Mouse (Mus musculus) midbrain, embryonic 13.5 days (tissue): ENCODE measurements around the gene Zdhhc12. TPM values are rescaled to one million over a fixed set of nuclear protein-coding genes. Genes with fewer than 3 reads are reported as not detected.
"Not testable (repeated sequence)": the region's sequence is repeated elsewhere in the genome, so short reads cannot be mapped to it uniquely, and the experiment has no call there.

Source experiments
- ATAC-seq: fragments of 200-750 bp; cut with Nextera tagmentation; 2 replicates; pipeline ENCODE4 v1.8.0; 2017; ENCODE audit warnings: mild to moderate bottlenecking, moderate TSS enrichment, moderate library complexity
- H3K27ac ChIP-seq: fragments of 300-500 bp; sonication (generic); 2 replicates; pipeline ENCODE4 v1.5.1; 2015; ENCODE audit warnings: inconsistent platforms, mild to moderate bottlenecking, moderate library complexity
- H3K27me3 ChIP-seq: fragments of 300-500 bp; sonication (generic); 2 replicates; pipeline ENCODE4 v1.6.1; 2015; ENCODE audit warnings: mild to moderate bottlenecking, inconsistent platforms
- H3K36me3 ChIP-seq: fragments of 300-500 bp; sonication (generic); 2 replicates; pipeline ENCODE4 v1.6.1; 2015; ENCODE audit warnings: mild to moderate bottlenecking, inconsistent platforms
- H3K4me1 ChIP-seq: fragments of 300-500 bp; sonication (generic); replicated peaks from 2 replicates; pipeline ENCODE4 v1.6.1; 2015; ENCODE audit warnings: inconsistent platforms
- H3K4me2 ChIP-seq: fragments of 300-500 bp; sonication (generic); replicated peaks from 2 replicates; pipeline ENCODE4 v1.6.1; 2015; ENCODE audit warnings: moderate library complexity, mild to moderate bottlenecking, inconsistent platforms
- H3K4me3 ChIP-seq: fragments of 300-500 bp; sonication (generic); replicated peaks from 2 replicates; pipeline ENCODE4 v1.5.1; 2015; ENCODE audit warnings: mild to moderate bottlenecking, inconsistent platforms
- H3K9ac ChIP-seq: fragments of 300-500 bp; sonication (generic); replicated peaks from 2 replicates; pipeline ENCODE4 v1.6.1; 2015; ENCODE audit warnings: mild to moderate bottlenecking, inconsistent platforms
- H3K9me3 ChIP-seq: fragments of 300-500 bp; sonication (generic); 2 replicates; pipeline ENCODE4 v1.6.1; 2016; ENCODE audit warnings: mild to moderate bottlenecking, inconsistent platforms
- WGBS: fragments of 180-500 bp; shearing (Covaris S2); methylation state at CpG from one replicate; pipeline ENCODE4 v1.1.7; 2015; 5-methylcytosine and 5-hydroxymethylcytosine counted together
- polyA plus RNA-seq: library from polyadenylated mRNA; unstranded; fragments of >200 nt; fragmentation: Nextera tagmentation; extraction: Ambion mirVana; gene quantifications from 2 replicates; pipeline ENCODE4 v1.2.1, GENCODE M21; 2015

Zdhhc12 gene
- polyA plus RNA-seq, result 18.9 and 19.0 TPM in 2 replicates

- no peaks in the 10 kb centered on the region for H3K9me3 ChIP-seq
These were observed at the start of gene Zdhhc12 for GRCm38 (mm10) chr2:30093471-30094207. Gene Zdhhc12 (minus strand): TSS chr2:30093648.

GRCm38 (mm10) chr2:30140021-30140420, 46.6 kb upstream of the Zdhhc12 start:
- H3K4me1 ChIP-seq, H3K27me3 ChIP-seq, H3K4me2 ChIP-seq, H3K27ac ChIP-seq, H3K9ac ChIP-seq, ATAC-seq, H3K9me3 ChIP-seq, H3K4me3 ChIP-seq: not testable (repeated sequence)
- 94% methylated on average over 4 of the region's 4 CpGs for WGBS
- H3K36me3 ChIP-seq, result peaks cover 83% of the 10 kb centered on the region

More at GRCm38 (mm10) chr2:30093471-30094207, at the start of gene Zdhhc12:
- Histone ChIP-seq H3K27me3 (no peaks in the 10 kb centered on the region), H3K4me3 (peak within 1 kb of the TSS; percentile 63), H3K27ac (peak within 1 kb of the TSS; percentile 5; the same call in 1 of the 2 replicates), H3K36me3 (peaks cover 29% of the 10 kb centered on the region), H3K9ac (peak within 1 kb of the TSS; percentile 70), H3K4me1 (peaks cover 24% of the 10 kb centered on the region), H3K4me2 (peak within 1 kb of the TSS; percentile 78)
- peak; percentile 95 for ATAC-seq
- WGBS, result under 1% methylated on average over 48 of the region's 51 CpGs

- Histone ChIP-seq H3K4me3 (no peak overlapping the region), H3K4me2 (no peak overlapping the region), H3K27me3 (no peaks in the 10 kb centered on the region), H3K4me1 (peaks cover 28% of the 10 kb centered on the region), H3K9me3 (no peaks in the 10 kb centered on the region), H3K9ac (no peak overlapping the region), H3K27ac (no peak overlapping the region), H3K36me3 (peaks cover 47% of the 10 kb centered on the region)
- ATAC-seq, result no peak
- WGBS, result 97% methylated on average over 10 of the region's 10 CpGs
These were observed 43.0 kb upstream of the Zdhhc12 start for GRCm38 (mm10) chr2:30136458-30136857.

GRCm38 (mm10) chr2:30134928-30135620, 41.6 kb upstream of the Zdhhc12 start:
- no peaks in the 10 kb centered on the region for H3K27me3 ChIP-seq
- ATAC-seq, result no peak
- no peak overlapping the region for H3K27ac ChIP-seq

GRCm38 (mm10) chr2:30134378-30134711, 40.9 kb upstream of the Zdhhc12 start:
- peak overlapping the region; percentile 94 for H3K4me2 ChIP-seq
- peak overlapping the region; percentile 87 for H3K4me3 ChIP-seq
- H3K36me3 ChIP-seq, result peaks cover 31% of the 10 kb centered on the region
- H3K27ac ChIP-seq, result peak overlapping the region; percentile 82
- no peak; the same call in 1 of the 2 replicates for ATAC-seq
- no peaks in the 10 kb centered on the region for H3K27me3 ChIP-seq
- no peaks in the 10 kb centered on the region for H3K9me3 ChIP-seq
- peaks cover 28% of the 10 kb centered on the region for H3K4me1 ChIP-seq
- H3K9ac ChIP-seq, result peak overlapping the region; percentile 86
- WGBS, result 30% methylated on average over 6 of the region's 6 CpGs

More at GRCm38 (mm10) chr2:30134928-30135620, 41.6 kb upstream of the Zdhhc12 start:
- H3K36me3 ChIP-seq, result peaks cover 34% of the 10 kb centered on the region
- H3K9me3 ChIP-seq, result no peaks in the 10 kb centered on the region
- H3K4me2 ChIP-seq, result peak overlapping the region; percentile 94
- peaks cover 28% of the 10 kb centered on the region for H3K4me1 ChIP-seq
- 56% methylated on average over 10 of the region's 10 CpGs for WGBS
- peak overlapping the region; percentile 86 for H3K9ac ChIP-seq
- peak overlapping the region; percentile 87 for H3K4me3 ChIP-seq

- peaks cover 31% of the 10 kb centered on the region for H3K36me3 ChIP-seq
- peaks cover 28% of the 10 kb centered on the region for H3K4me1 ChIP-seq
- H3K4me3 ChIP-seq, result peak within 1 kb of the TSS; percentile 87
- peak within 1 kb of the TSS; percentile 86 for H3K9ac ChIP-seq
- no peaks in the 10 kb centered on the region for H3K9me3 ChIP-seq
- H3K27me3 ChIP-seq, result no peaks in the 10 kb centered on the region
- WGBS, result under 1% methylated on average over 46 of the region's 46 CpGs
- H3K4me2 ChIP-seq, result peak within 1 kb of the TSS; percentile 94
- peak within 1 kb of the TSS; percentile 82 for H3K27ac ChIP-seq
- peak; percentile 95 for ATAC-seq
These were observed 40.3 kb upstream of the Zdhhc12 start, which contains the start of gene Tbc1d13 for GRCm38 (mm10) chr2:30133613-30134377. Gene Tbc1d13 (plus strand): TSS chr2:30133746.

GRCm38 (mm10) chr2:30132801-30133612, 39.6 kb upstream of the Zdhhc12 start:
- Histone ChIP-seq H3K4me2 (peak overlapping the region; percentile 94), H3K4me1 (peaks cover 28% of the 10 kb centered on the region), H3K9ac (peak overlapping the region; percentile 86; the same call in 1 of the 2 replicates), H3K9me3 (no peaks in the 10 kb centered on the region), H3K27ac (peak overlapping the region; percentile 35; the same call in 1 of the 2 replicates), H3K4me3 (peak overlapping the region; percentile 87), H3K36me3 (peaks cover 24% of the 10 kb centered on the region), H3K27me3 (no peaks in the 10 kb centered on the region)
- no peak for ATAC-seq
- 23% methylated on average over 16 of the region's 16 CpGs for WGBS

GRCm38 (mm10) chr2:30131240-30131639, 37.8 kb upstream of the Zdhhc12 start:
- not testable (repeated sequence) for H3K4me3 ChIP-seq, H3K27me3 ChIP-seq, H3K27ac ChIP-seq, H3K9me3 ChIP-seq, H3K4me2 ChIP-seq, ATAC-seq, H3K36me3 ChIP-seq, H3K9ac ChIP-seq
- H3K4me1 ChIP-seq, result peaks cover 28% of the 10 kb centered on the region
- WGBS, result 71% methylated on average over 5 of the region's 5 CpGs

- H3K9me3 ChIP-seq, result no peaks in the 10 kb centered on the region
- no peak overlapping the region for H3K9ac ChIP-seq
- H3K36me3 ChIP-seq, result 0 out of 2 replicates have a peak, but pooled peaks cover under 1% of the 10 kb centered on the region
- no peak overlapping the region for H3K4me2 ChIP-seq
- no peak overlapping the region for H3K27ac ChIP-seq
- H3K4me3 ChIP-seq, result no peak overlapping the region
- WGBS, result 79% methylated on average over 4 of the region's 4 CpGs
- H3K4me1 ChIP-seq, result peaks cover 22% of the 10 kb centered on the region
- ATAC-seq, result no peak
- H3K27me3 ChIP-seq, result no peaks in the 10 kb centered on the region
These were observed 36.7 kb upstream of the Zdhhc12 start for GRCm38 (mm10) chr2:30130156-30130555.

- no peak overlapping the region for H3K27ac ChIP-seq
- H3K9ac ChIP-seq, result no peak overlapping the region
- no peak overlapping the region for H3K4me3 ChIP-seq
- no peaks in the 10 kb centered on the region for H3K27me3 ChIP-seq
- no peaks in the 10 kb centered on the region for H3K9me3 ChIP-seq
- H3K4me2 ChIP-seq, result no peak overlapping the region
- 27% methylated on average over 2 of the region's 2 CpGs for WGBS
- peaks cover 17% of the 10 kb centered on the region for H3K4me1 ChIP-seq
- ATAC-seq, result no peak
- H3K36me3 ChIP-seq, result no peaks in the 10 kb centered on the region
These were observed 35.3 kb upstream of the Zdhhc12 start for GRCm38 (mm10) chr2:30128789-30129188.
